Mouse (Mus musculus) skeletal muscle tissue, adult 2 months (tissue): Measurements from ENCODE around the gene Plekhm1.
A peak's percentile ranks its signal among the peaks of the same experiment; 100 is the strongest.

Experiments
- DNase-seq: peaks from one replicate; pipeline ENCODE4 v3.0.0-alpha.2; 2012; ENCODE audit warnings: low read depth, low spot score

Gene Plekhm1

DNA sequence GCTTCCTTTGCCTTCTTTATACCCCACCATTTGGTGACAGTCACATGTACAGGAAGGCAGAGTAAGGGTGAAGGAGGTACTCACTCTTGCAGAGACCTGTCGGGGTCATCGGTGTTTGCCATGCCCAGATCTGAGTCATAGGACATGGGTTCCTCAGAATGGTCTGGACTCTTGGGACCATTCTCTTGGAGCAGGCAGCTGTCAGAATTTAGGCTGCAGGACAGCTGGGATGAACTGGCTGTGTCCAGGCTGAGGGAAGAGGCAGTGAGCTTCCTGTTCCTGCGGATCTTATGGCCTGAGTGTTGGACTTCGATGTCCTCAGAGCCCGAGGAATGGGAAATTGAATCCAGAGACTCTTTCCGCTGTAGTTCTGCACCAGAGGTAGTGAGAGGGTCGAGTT lies 17.9 kb downstream of the Plekhm1 start:
- no peak for DNase-seq

DNA sequence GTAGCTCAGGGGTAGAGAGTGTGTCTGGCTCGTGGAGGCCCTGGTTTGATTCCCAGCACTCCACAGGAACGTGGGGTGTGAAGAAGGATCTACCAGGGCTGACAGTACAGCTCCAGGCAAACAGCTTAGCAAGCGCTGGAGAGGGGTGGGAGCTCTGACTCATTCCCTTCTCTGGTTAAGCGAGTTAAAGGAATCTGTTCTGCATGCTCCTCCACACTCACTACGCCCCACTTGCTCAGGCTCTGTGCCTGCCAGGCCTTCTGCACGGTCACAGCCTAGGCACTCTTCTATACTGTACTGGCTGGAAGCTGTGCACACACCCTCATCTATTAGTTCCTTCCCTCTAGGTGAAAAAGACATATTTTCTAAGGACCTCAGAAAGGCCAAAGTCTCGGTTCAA lies 18.5 kb downstream of the Plekhm1 start:
- DNase-seq = no peak

DNA sequence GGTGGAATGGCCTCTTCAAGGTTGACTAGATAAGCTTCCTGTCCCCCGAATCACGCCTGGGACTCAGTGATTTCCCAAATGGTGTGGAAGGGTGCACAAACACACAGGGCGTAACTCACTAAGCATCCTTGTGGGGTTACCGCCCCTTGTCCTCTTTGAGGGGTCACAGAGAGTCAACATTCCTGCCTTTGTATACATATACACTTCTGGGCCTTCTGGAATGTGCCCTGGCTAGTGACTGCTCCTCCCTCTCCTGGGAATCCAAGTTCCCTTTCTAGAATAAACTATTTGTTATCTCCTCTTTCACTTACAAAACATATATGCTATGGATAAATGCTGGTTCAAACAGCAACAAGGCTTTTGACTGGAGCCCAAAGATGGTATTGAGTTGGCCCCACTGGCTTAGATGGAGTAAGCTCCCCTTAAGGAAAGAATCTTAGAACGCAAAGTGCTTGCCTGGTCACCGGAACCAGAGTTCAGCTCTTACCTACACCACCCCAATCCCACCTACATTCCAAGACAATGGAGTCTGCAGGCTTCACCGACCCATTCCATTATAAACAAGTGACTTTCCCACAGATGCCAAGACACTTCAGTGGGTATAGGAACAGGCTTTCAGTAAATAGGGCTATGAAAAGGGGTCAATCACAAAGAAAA lies 24.5 kb downstream of the Plekhm1 start:
- no peak for DNase-seq

DNA sequence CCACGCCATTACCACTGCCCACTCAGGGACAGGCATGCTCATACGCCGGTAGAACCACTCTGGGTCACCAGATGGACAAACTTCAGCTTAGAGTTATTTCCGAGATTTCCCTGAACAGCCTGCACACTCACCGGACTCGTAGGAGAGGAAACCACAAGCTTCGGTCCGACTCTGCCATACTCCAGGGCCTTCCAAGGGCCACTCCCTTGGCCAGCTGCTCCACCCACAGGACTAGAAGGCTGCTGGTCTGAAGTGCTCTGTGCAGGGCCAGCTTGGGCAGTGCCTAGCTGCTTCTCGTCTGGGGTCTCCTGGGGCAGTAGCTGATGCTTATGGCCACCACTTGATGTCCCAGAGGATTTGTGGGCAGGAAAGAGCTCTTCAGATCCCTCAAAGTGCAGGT lies 25.7 kb downstream of the Plekhm1 start:
- DNase-seq = no peak

DNA sequence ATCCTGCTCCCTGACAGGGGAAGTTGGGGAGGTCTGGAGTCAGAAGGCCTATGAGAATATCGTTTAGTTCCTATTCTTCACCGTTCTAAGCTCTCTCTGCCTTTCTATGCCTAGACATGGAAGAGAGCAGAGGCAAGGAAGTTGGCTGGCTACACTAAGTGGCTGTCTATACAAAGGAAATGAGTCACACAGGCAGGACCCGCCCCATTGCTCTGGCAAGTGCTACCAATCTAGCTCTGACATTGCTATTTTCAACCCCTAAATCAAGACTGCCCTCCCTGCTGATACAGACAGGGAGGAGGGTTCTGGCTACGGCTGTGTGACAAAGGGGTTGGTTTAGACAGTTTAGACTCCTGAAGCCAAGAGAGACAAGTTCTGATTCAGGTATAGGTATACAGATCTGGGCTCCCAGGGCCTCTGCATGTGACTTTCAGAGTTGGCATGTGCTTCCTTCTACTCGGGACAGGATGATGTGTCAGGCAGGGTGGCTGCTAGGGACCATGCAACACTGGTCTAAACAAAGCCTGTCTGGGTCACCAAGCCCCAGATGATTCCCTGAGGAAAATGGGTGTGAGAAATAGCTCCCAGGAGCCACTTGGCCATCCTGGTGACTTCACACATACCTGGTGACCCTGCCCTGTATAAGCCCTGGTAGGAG lies 30.4 kb downstream of the Plekhm1 start:
- peak; percentile 61 for DNase-seq

DNA sequence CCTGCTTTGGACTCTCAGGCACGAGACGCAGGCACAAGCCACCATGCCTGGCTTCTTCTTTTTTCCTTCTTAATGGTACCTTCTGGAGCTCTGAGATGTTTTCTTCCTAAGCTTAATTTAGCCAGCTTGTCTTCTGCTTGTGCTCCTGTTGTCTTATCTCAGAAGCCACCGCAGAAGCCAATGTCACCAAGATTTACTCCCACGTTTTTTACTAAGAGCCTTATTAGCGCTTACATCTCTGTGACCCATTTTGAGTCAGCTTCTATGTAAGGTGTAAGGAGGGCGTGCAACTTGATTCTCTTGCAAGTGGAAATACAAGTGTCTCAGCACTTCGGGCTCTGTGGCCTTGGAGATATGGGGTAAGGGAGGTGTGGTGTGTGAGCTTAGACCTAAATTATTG lies 31.0 kb downstream of the Plekhm1 start:
- DNase-seq = no peak

DNA sequence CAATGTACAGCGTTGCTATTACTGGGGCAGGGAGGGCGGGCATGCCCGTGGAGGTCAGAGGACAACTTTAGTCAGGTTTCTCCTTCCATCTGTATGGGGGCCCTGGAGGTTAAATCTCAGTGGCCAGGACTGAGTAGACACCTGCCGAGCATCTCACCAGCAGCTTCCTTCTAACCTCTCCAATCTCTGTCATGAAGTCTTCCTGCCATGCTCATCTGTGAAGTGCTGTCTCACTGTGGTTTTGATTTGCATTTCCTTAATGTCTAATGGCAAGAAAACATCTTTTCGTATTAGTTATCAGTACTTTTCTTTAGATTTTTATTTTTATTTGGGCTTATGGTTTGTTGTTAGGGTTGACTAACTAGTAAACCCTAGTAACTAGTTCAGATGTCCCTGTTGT lies 32.0 kb downstream of the Plekhm1 start:
- no peak for DNase-seq

DNA sequence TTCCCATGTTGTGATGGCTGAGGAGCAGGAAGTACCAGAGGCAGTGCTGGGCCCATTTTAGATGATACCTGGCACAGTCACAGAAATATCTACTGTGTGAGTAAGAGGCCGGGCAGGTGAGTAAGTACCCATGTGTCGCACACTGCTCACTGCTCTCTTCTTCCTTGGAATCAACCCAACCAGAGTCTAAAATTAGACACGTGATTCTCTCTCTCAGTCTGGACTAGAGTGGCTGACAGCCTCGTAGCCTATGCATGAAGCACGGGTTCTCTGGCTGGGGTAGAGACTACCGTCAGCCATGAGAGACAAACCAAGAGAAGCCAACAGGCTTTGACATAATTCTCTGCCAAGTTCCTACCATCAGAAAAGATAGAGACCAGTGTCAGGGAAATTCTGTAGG lies 34.1 kb downstream of the Plekhm1 start:
- DNase-seq = no peak

DNA sequence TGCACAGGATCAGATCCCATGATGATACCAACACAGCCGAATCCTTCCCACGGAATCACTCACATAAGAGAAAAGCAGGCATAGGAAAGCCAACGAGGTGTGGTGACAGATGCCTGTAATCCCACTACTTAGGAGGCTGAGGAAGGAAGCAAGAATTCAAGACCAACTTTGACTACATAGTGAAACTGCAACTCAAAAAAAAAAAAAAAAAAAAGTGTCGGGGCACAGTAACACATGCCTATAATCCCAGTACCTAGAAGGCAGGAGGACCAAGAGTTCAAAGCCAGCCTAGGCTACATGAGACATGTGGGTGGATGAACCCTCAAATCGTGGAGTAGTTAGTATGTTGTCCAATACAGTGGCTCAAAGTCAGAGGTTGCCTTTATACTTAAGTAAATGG lies 36.7 kb downstream of the Plekhm1 start:
- no peak for DNase-seq

DNA sequence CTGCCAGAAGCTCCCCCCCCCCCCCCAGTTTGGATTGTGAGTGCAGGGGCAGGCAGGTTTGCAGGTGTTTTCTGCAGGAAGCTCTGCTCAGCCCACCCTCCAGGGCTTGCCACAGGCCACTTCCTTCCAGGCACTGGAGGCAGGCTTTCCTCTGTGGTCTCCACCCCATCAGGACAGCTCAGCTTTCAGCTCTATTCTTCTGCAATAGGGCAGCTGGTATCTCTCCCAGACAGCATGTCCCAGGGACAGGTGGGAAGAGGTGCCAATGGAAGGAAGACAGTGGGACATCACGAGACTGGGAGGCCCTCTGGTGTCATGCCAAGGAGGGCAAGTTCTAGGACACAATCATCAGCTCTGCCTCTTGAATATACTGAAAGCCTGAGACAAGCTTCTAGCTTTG lies 37.2 kb downstream of the Plekhm1 start:
- no peak for DNase-seq

DNA sequence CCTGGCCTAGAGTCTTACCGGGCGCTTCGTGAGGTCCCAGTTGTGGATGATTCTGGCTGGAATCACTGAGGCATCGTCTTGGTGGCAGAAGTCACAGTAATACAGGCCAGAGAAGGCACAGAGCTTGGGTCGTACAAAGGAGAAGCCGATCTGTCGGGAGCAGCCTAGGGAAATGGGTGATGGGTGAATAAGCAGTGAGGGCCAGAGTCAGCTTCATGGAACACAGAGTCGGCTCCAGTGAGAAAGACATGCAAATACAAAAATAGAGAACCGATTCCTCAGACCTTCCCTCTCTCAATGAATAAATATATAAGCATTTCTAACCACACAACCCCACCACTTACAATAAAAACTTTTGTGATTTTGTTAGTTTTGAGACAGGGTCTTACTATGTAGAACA lies 38.6 kb downstream of the Plekhm1 start:
- no peak for DNase-seq

DNA sequence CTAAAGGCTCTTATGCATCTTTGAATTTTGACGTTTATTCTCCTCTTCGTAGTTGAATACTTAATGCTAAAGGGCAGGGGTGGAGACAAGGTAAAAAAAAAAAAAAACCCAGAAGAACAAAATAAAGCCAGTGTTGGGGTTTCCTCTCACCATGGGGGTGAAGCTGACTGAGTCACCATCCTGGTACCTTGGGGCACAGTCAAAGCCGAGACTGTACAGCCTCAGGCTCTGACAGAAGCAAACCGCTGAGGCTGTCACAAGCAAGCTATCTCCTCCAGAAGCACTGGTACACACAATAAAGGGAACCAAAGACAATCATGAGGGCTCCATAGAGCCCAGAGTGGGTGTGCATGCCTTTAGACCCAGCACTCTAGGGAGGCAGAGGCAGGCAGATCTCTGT lies 39.9 kb downstream of the Plekhm1 start:
- no peak for DNase-seq

DNA sequence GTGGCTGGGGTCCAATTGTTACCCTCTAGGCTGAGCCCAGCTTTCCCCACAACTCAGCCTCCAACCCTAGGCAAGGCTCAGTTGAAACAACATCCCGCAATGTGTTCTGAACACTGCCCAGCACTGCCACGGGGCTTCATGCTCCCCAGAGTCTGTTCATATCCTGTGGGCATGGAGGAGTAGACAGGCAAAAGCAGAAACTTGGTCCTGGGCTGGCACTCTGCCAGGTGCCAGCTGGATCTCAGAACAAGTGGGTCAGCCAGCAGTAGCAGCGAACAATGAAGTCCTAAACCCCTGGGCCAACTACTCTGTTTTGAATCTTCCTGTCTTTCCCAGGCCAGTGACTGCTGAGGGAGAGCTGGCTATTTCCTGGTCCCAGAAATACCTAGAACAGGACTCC lies 40.4 kb downstream of the Plekhm1 start:
- no peak for DNase-seq

DNA sequence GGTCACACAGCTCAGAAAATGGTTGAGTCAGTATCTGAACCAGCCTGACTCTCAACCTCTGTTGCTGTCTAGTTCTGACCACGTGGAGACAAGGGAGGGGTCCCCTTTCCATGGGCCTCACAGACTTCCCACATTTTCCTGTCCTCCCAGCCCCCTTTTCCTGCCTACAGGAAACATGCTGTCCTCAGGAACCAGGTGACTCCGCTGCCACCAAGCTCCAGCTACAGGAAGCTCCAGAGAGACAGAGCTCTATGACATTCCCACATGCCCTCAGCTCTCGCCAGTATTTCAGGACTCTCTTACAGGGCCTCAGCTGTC lies 41.3 kb downstream of the Plekhm1 start:
- DNase-seq = no peak

DNA sequence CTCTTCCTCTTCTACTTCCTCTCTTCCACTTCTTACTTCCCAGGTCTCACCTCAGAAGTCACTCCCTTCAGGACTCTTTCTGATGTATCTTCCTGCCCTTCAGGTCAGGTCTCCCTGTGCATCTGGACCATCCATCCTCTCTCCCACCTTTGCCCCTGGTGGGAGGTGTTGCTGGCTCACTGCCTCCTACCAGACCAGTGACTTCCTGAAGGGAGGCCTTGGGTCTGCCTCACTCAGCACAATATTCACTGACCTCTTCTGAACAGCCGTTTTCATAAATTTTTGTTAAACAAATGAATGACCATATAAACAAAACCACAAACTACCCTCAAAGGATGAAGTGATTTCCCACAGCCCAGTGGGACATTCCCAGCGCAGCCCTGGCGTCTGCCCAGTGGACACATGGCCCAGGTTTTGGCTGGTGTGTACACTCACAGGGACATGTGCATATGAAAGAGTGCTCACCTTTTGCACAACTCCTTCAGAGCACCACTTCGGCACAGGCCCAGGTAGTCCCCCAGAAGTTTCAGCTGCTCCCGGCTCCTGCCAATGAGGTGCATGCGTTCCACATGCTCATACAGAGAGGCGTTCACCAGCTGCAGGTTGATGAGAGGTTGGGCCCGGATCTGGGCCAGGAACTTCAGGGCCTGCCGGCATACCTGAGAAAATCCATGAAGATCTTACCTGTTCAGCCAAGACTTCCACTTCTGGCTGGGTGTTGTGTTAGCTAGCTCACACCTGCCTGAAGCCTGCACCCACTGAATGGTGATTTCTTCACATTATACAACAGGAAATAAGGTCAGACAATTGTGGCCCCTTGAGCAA lies 41.9 kb downstream of the Plekhm1 start:
- no peak for DNase-seq

DNA sequence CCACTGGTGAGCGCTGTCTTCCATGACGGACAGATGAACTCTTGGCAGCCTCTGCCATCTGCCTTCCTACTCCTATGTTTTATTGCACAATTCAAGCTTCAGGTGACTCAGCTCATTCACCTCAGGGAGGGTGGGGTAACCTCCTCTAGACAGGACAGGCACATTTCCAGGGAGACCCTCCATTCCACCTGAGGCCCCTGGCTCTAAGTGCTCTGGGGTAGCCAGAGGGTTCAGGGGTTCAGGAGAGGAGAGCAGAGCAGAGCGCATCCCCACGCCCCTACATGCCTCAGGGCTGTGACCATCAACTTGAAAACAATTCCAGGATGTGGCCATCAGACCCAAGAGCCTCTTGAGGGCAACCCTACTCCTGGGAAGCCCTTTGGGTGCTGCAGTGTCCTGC lies 47.0 kb downstream of the Plekhm1 start:
- DNase-seq = no peak

DNA sequence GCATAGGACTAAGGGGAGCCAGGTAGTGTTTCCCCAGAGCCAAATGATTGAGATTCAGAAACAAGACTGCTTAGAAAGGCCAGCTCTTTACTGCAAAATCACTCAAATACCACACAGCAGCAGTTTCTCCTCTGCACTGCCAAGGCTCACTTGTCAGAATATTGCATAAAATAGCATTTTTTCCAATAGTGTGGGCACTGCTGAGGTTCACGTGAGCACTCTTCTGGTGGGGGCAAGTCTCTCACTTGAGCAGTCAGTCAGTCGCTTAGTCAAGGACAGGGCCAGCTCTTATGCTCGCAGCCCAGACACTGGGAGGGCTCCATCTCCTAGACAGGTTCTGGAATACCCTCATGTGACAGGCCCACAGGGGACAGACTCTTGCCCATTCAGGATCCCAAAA lies 47.5 kb downstream of the Plekhm1 start:
- no peak for DNase-seq

DNA sequence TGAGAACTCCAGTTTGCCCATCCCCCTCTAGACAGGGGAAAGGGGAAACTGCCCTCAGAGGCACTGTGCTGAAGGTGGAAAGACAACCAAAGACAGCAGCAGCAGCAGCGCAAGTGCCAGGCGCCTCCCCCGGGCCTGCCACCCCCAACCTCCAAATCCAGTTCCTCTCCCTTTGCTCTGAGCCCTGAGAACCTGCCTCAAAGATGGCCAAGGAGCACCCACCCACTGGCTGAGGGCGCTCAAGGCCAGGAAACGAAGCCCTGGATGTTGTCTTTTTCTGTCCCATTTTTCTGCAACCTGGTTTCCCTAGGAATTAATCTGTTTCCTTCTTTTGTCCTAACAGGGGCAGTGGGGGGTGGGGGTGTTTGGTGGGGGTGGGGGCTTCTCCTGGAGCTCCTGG lies 48.2 kb downstream of the Plekhm1 start:
- no peak for DNase-seq

DNA sequence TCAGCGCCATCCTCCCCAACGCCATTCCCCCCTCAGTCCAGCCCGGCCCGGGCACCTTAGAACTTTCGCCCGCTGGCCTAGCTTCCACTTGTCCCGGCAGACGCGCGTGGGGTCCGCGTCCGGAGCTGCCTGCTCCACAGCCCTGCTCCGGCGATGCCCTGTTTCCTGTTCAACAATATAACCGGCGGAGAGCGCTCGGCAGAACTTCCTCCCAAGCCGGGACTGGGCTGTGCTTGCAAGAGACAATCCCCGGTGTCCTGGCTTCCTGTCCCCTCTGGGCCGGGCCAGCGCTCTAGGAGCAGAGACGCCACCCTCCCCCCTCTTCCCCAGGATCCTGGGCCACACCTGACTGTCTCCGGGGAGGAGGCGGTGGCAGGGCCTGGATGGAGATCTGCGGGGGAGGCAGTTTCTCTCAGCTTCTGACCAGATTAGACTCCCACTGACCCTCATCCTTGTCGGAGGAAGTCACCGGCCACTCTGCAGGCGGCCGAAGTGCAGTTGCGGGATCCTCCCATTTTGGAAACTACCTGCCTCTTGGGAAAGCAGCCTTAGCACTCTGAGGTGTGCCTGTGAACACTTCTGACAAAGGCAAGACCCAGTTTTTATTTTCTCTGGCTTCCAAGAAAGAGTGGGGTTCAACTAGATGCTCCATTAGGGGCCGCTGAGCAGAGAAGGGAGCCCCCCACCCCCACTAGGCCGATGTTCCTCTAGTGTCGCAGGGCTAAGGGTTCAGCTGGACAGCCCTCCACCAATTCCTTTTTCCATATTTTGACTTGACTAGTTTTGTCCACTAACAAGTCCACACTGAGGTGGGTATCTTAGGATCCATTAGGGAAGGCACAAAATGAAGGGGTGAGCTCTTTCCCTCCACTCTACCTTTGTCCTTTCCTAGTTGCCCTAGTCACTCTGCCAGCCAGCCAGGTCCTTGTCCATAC lies 49.0 kb downstream of the Plekhm1 start, which contains the start of gene Arhgap27:
Gene Arhgap27, minus strand, starts transcription at position 479 of the 935 bp plus-strand sequence.
- DNase-seq = peak; percentile 52

DNA sequence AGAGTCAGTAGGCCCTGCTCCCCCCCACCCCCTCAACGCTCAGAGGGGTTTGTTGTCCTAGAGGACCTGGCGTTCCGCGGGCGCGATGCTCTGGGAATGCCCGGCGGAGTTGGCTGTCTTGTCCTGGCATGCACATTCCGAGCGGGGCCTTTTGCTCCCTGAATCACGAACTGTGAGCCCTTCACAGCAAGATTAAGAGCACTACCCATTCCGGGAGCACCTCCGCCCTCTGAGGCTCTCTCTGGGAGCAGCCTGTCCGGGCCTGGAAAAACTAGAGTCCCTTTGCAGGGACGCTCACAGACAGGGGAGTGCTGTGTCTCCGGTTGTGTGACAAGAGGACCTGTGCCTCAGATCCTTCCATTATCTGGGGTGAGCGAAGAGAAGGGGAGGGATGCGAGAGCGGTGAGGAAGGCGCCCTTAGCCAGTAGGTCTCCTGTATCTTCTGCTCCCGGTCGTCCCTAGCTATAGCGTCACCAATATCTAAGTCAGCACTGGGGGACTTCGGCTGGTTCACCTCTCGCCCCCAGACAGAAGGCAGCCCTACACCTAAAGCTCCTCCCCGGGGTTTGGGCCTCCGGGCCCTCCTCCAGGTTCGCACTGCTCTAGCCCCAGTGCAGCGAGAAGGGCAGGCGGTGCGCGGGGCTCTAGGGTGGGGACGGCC lies 49.8 kb downstream of the Plekhm1 start:
- DNase-seq = no peak

DNA sequence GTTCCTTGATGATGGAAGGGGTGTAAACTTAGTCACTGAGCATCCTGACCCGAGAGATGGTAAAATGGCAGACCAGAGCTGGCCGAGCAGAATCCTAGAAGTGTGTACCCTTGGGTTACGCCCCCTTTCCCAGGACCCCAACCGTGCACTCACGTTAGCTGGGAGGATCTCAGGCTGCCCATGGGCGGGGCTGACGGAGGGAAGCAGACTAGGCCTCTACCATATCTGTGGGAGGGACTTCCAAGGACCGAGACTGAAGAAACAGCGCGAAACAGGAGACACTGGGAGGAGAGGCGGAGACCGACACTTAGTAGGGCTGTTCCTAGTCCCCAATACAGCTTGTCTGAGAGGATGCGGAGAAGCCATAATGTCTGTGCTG lies 50.4 kb downstream of the Plekhm1 start:
- no peak for DNase-seq
